In genomic region chr12:54572866-54573265, GRCm38 (mm10) we compare ENCODE assay signal across 9 mouse cellular contexts.
"Had no signal": no experiment of that assay in that cellular context is flagged by ENCODE, and none has a peak within 500 bp of the region (broad histone marks: within the 10 kb centered on the region; RNA-seq: fewer than 3 reads in every experiment).

No protein-coding gene starts in this region.

- DNase-seq: kidney, adult 8-10 months; kidney, postnatal 36 days; lung, embryonic 14.5 days; lung, postnatal 10 days; lung, postnatal 4 days; midbrain, embryonic 14.5 days; retina, postnatal 1 day; thymus, adult 18-20 months; thymus, postnatal 14 days had no signal
